Mouse (Mus musculus) common myeloid progenitor, adult 5-6 weeks (primary cell): ENCODE measurements at regions not wholly inside any gene's neighbourhood (a gene's known extent, or its start where the extent isn't known, plus 50 kb on each side); places are given as distances from the start of the nearest gene placed in this dataset.
A peak's percentile ranks its signal among the peaks of the same experiment; 100 is the strongest.

ENCODE experiments used
- ATAC-seq: replicated peaks from 2 replicates; pipeline ENCODE4 v1.8.0; 2016; ENCODE audit warnings: low read depth, mild to moderate bottlenecking, moderate TSS enrichment, inconsistent platforms; ENCODE audit not compliant: poor library complexity, severe bottlenecking

DNA sequence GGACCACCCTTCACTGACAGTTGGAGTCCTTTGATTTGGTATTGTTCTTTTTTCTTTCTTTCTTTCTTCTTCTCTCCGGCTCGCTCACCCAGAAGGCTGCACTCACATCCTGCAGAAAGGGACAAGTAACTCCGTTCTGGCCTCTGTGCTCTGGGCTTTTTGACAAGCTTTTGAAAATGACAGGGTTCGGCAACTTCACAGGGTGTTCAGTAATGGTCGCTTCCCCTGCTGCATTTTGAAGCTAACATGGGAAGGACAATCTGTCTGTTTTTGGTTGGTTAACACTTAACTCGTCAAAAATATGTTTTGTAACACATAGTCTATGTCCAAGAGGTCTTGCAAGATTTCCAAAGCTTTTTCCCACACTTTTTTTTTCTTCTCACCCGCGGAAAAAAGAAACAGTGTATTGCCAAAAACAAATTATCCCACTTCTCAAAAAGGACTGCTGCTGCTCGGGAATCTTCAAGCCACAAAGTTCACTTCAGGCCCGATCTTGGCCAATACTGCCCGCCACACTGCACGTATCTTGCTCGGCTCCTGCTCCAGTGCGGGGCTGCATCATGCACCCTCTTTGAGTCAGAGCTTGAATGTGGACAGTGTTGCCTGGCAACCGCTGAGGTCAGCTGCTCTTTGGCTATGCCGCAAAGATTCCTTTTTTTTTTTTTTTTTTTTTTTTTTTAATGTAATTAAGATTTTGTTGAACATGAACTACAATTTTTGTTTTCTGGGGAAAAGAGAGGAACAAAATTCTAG lies 209.4 kb upstream of the Inhba start:
- no peak for ATAC-seq

DNA sequence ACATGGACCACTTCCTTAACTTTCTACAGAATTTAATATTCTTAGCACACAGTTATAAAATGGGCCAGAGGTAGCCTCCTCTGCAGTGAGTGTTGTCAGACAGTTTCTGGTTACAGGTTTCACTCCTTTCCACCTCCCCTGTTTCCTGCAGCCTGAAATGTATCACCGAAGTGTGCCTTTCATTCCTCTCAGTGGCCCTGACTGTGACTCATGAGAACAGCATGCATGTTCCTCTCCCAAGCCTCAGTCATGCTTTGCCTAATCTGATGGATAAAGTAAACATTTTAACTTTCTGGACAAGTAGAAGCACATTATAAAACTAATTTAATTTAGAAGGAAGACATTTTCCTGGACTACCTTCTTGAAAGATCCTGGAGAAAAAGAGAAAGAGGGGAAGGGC lies 207.7 kb upstream of the Inhba start:
- no peak for ATAC-seq

- no peak for ATAC-seq
These were observed 204.7 kb upstream of the Inhba start for GRCm38 (mm10) chr13:15806925-15807324.

- no peak for ATAC-seq
These were observed 189.3 kb upstream of the Inhba start for GRCm38 (mm10) chr13:15822261-15822850.

- peak; percentile 81 for ATAC-seq
These were observed 165.8 kb upstream of the Inhba start for GRCm38 (mm10) chr13:15845806-15846205.

DNA sequence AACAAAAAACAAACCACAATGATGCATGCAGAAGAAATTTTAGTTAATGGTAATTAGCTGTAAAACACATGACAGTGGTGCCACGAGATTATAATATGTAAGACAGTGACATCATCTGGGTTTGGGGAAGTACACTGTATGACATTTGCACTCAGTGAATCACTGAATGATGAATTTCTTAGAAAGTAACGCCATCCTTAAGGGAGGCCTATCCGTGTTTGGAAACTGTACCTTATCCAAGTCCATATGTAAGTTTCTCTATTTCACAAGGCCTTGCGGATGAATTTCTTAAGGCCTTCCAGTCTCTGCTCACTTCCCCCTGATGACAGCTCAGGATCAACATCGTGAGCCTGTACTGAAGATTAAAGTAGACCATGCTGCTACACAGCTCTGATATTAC lies 163.6 kb upstream of the Inhba start:
- no peak for ATAC-seq

- ATAC-seq: no peak
These were observed 162.5 kb upstream of the Inhba start for GRCm38 (mm10) chr13:15849129-15849528.

- peak; percentile 62 for ATAC-seq
These were observed 161.3 kb upstream of the Inhba start for GRCm38 (mm10) chr13:15850358-15850757.

GRCm38 (mm10) chr13:15853022-15853566 lies 158.6 kb upstream of the Inhba start:
- 0 out of 2 replicates have a peak, but pooled peaks have one; percentile 30 for ATAC-seq

- ATAC-seq: 0 out of 2 replicates have a peak, but pooled peaks have one; percentile 39
These were observed 148.7 kb upstream of the Inhba start for GRCm38 (mm10) chr13:15862941-15863340.

GRCm38 (mm10) chr13:15863344-15863743 lies 148.3 kb upstream of the Inhba start:
- no peak for ATAC-seq

- no peak for ATAC-seq
These were observed 144.5 kb upstream of the Inhba start for GRCm38 (mm10) chr13:15867046-15867561.

- no peak for ATAC-seq
These were observed 134.0 kb upstream of the Inhba start for GRCm38 (mm10) chr13:15877606-15878005.

DNA sequence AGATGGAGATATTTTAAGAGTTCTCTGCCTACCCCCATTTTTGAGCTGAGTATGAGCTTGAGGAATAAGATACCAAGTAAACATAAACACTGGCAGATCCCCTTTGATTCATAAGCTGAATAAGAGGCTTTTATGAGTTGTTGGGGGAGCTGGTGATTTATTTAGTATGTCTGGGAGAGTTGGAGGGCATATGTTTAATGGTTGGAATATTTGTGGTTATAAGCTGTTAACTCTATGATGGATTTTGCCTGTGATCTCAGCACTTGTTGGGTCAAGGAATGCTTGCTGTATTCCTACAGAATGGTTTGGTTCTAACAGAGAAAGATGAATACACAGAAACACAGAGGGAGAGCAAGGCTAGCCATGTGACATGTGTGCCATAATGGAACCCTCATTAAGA lies 132.1 kb upstream of the Inhba start:
- no peak for ATAC-seq

- no peak for ATAC-seq
These were observed 120.9 kb upstream of the Inhba start for GRCm38 (mm10) chr13:15890794-15891193.

DNA sequence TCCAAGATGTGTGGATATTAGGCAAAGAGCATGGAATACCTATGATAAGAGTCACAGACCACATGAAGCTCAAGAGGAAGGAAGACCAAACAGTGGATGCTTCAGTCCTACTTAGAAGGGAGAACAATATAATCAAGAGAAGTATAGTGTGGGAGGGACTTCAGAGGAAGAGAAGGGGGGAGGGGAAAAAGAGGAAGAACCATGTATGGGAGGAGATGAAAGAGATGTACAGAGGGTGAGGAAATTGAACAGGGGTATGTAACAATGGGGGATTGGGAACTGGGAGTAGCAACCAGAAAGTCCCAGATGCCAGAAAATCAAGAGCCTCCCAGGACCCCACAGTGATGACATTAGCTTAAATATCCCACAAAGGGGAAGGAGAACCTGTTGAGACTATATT lies 120.2 kb upstream of the Inhba start:
- ATAC-seq: peak; percentile 65

GRCm38 (mm10) chr13:15898201-15898600 lies 113.5 kb upstream of the Inhba start:
- no peak for ATAC-seq

DNA sequence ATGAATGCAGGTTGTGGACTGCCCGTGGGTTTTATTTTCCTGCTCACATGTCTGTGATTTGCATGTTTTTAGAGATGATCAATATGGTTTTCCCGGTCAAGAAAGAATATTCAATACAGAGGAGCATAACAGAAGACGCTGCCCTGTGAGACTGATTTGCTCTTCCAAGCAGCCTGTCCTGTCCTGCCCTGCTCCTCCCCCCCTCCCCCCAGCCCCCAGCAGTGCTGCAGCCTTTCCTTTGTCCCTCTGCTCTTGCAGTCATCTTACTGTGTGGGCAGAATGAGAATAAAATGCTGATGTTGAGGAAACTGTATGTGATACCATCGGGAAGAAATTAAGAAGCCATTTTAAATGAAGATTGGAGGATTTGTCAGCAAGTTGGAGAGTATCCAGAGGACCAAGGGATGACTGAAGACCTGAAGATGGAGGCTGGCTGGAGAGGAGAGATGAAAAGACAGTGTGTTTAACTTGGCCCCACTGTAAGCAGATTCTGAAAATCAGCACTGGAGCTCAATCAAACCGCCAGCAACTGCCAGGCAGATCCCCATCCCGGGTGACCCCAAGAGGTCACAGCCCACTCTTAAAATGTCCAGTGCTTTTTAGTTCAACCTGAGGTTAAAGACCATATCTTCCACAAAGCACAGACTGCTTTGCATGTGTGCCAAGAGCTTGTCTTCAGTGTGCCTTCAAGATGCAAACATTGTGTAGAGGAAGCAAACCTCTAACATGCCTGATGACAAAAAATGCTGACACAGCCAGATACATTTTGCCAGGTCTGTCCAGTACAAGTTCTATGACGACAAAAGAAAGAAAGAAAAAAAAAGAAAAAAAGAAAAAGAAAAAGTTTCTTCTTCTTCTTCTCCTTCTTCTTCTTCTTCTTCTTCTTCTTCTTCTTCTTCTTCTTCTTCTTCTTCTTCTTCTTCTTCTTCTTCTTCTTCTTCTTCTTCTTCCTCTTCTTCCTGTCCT lies 109.7 kb upstream of the Inhba start:
- ATAC-seq: no peak

DNA sequence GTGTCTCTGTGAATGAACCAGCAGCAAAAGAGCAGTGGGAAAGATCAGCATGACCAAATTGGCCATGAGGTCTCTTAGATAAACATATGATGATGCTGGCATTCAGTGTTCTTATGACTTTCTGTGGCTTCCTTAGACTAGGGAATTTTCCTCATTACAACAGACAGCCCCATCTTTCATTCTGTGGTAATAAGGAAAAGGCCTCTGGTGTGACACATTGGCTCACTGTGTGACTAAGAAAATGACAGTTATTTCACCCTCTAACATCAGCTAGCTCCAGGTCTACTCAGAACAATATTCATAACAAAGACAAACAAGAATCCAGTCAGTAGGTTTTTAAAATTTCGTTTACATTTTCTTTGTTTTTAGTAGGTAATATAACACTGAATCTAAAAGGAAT lies 103.8 kb upstream of the Inhba start:
- ATAC-seq: no peak

DNA sequence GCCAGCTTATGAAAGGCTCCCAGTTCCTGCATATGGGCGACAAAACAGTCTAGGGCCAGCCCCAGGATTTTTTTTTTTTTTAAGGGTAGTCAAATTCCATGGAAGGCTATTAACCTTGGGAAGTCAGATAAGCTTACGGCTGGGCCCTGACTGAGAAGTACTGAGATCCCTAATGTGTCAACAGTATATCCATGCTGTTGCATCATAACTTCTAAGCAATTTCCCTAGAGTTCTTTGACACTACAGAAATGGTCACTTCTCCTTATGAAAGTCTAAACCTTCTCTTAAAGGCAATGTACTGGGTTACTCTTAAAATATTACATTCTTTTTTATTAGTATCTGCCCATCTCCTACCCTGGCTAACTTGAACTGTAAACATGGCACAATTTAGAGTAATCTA lies 101.1 kb upstream of the Inhba start:
- ATAC-seq: 0 out of 2 replicates have a peak, but pooled peaks have one; percentile 47
